Mouse (Mus musculus): ENCODE measurements around the gene Inip. TPM values are rescaled to one million over a fixed set of nuclear protein-coding genes. Genes with fewer than 3 reads are reported as not detected.

Inip gene
- total and polyA plus RNA-seq, 3 experiments = 24.3 to 67.1 (median 38.5) TPM

- Histone ChIP-seq H3K4me3 (replicated peaks in 1 of 3; ENCODE audit: low read depth in 2 of 3, low read length in 2 of 3, poor library complexity in 1 of 3) (no peak overlapping the region), H3K9ac (ENCODE audit: insufficient read depth, low read depth) (no peak overlapping the region), H3K79me2 (replicated peaks; ENCODE audit: control insufficient read depth, extremely low read depth, insufficient read depth, poor library complexity, severe bottlenecking) (no peaks in the 10 kb centered on the region), H3K27me3 (replicated peaks) (no peaks in the 10 kb centered on the region), H3K4me1 (ENCODE audit: control insufficient read depth in 1 of 2, insufficient read depth in 2 of 2) (no peaks in the 10 kb centered on the region), H3K36me3 (replicated peaks in 1 of 2; ENCODE audit: control insufficient read depth in 1 of 2, insufficient read depth in 1 of 2, low read length in 1 of 2) (peaks cover 15 to 40% of the 10 kb centered on the region in 2 experiments), H3K27ac (ENCODE audit: insufficient read depth, low read depth) (no peak overlapping the region), H3K4me2 (ENCODE audit: insufficient read depth, low read depth, poor library complexity, severe bottlenecking) (no peak overlapping the region), H3K9me3 (replicated peaks; ENCODE audit: low read length) (no peaks in the 10 kb centered on the region)
- in situ Hi-C loops (cut with MboI; ENCODE audit: low pct_ligation_motif_present, low pct_unique_long_range_greater_than_20kb, low sequenced_read_pairs) (loop anchor here (25.0 kb wide), 2 partner anchors 153 to 403 kb away; no protein-coding TSS in a partner anchor), dilution Hi-C loops (cut with MboI; ENCODE audit: extremely low pct_ligation_motif_present, extremely low pct_unique_long_range_greater_than_20kb, low sequenced_read_pairs) (no loop called here)
- DNase-seq (ENCODE audit: extremely low read depth) = no peak
- TF ChIP-seq USF2 (conservative IDR thresholded peaks at IDR 0.05; ENCODE audit: low read depth, low read length) (no peak), POLR2AphosphoS2 (IDR thresholded peaks at IDR 0.05; ENCODE audit: low read depth, low read length) (no peak), USF1 (IDR thresholded peaks at IDR 0.05; ENCODE audit: low read depth, low read length) (no peak), KAT2A (IDR thresholded peaks at IDR 0.05; ENCODE audit: insufficient replicate concordance, low read length) (no peak), BHLHE40 (IDR thresholded peaks at IDR 0.05; ENCODE audit: low read depth, low read length) (no peak), ETS1 (conservative IDR thresholded peaks at IDR 0.05; ENCODE audit: low read depth, low read length) (no peak), IRF4 (IDR thresholded peaks at IDR 0.05; ENCODE audit: low read depth, low read length) (no peak), PAX5 (IDR thresholded peaks at IDR 0.05; ENCODE audit: low read length) (no peak), ELF1 (IDR thresholded peaks at IDR 0.05; ENCODE audit: low read depth, low read length) (no peak), RAD21 (IDR thresholded peaks at IDR 0.05; ENCODE audit: low read depth, low read length) (no peak), JUN (IDR thresholded peaks at IDR 0.05; ENCODE audit: insufficient read depth, low read depth, low read length) (no peak), CTCF (conservative IDR thresholded peaks at IDR 0.05 in 1 of 2, IDR thresholded peaks at IDR 0.05 in 1 of 2; ENCODE audit: low read depth in 2 of 2, low read length in 2 of 2) (no peak), MYC (IDR thresholded peaks at IDR 0.05; ENCODE audit: low read depth, low read length) (no peak), EP300 (IDR thresholded peaks at IDR 0.05; ENCODE audit: low read length) (no peak), POLR2A (IDR thresholded peaks at IDR 0.05; ENCODE audit: low read depth, low read length) (no peak), ZKSCAN1 (IDR thresholded peaks at IDR 0.05; ENCODE audit: borderline replicate concordance, low read depth, low read length) (no peak)
Measured at GRCm38 (mm10) chr4:59765385-59766005, 35.9 kb downstream of the Inip start.

- Histone ChIP-seq H3K79me2 (replicated peaks; ENCODE audit: control insufficient read depth, extremely low read depth, insufficient read depth, poor library complexity, severe bottlenecking) (no peaks in the 10 kb centered on the region), H3K36me3 (replicated peaks in 1 of 2; ENCODE audit: control insufficient read depth in 1 of 2, insufficient read depth in 1 of 2, low read length in 1 of 2) (peaks cover 9 to 37% of the 10 kb centered on the region in 2 experiments), H3K27me3 (replicated peaks) (no peaks in the 10 kb centered on the region), H3K4me1 (ENCODE audit: control insufficient read depth in 1 of 2, insufficient read depth in 2 of 2) (no peaks in the 10 kb centered on the region), H3K4me2 (ENCODE audit: insufficient read depth, low read depth, poor library complexity, severe bottlenecking) (no peak overlapping the region), H3K9me3 (replicated peaks; ENCODE audit: low read length) (no peaks in the 10 kb centered on the region), H3K9ac (ENCODE audit: insufficient read depth, low read depth) (no peak overlapping the region), H3K4me3 (replicated peaks in 1 of 3; ENCODE audit: low read depth in 2 of 3, low read length in 2 of 3, poor library complexity in 1 of 3) (no peak overlapping the region), H3K27ac (ENCODE audit: insufficient read depth, low read depth) (no peak overlapping the region)
- no peak for DNase-seq (ENCODE audit: extremely low read depth)
- in situ Hi-C loops (cut with MboI; ENCODE audit: low pct_ligation_motif_present, low pct_unique_long_range_greater_than_20kb, low sequenced_read_pairs) (loop anchor here (25.0 kb wide), 2 partner anchors 153 to 403 kb away; no protein-coding TSS in a partner anchor), dilution Hi-C loops (cut with MboI; ENCODE audit: extremely low pct_ligation_motif_present, extremely low pct_unique_long_range_greater_than_20kb, low sequenced_read_pairs) (no loop called here)
- TF ChIP-seq TBP (conservative IDR thresholded peaks at IDR 0.05; ENCODE audit: low read depth, low read length) (no peak), CHD1 (IDR thresholded peaks at IDR 0.05; ENCODE audit: low read depth, low read length) (no peak), BHLHE40 (IDR thresholded peaks at IDR 0.05; ENCODE audit: low read depth, low read length) (no peak), ZKSCAN1 (IDR thresholded peaks at IDR 0.05; ENCODE audit: borderline replicate concordance, low read depth, low read length) (no peak)
Measured at GRCm38 (mm10) chr4:59764950-59765349, 36.4 kb downstream of the Inip start.
